Mouse (Mus musculus) liver, embryonic 13.5 days (tissue): ENCODE data around the gene Gm6583. TPM values are rescaled to one million over a fixed set of nuclear protein-coding genes. Genes with fewer than 3 reads are reported as not detected.

Experiments
- ATAC-seq: fragments of 200-750 bp; cut with Nextera tagmentation; 2 replicates; pipeline ENCODE4 v1.8.0; 2017; ENCODE audit warnings: low read depth, mild to moderate bottlenecking, moderate number of reproducible peaks, moderate library complexity
- DNase-seq: peaks from one replicate; pipeline ENCODE4 v3.0.0; 2022
- H3K27ac ChIP-seq: fragments of 300-500 bp; sonication (generic); 2 replicates; pipeline ENCODE4 v1.5.1; 2015; ENCODE audit warnings: moderate library complexity, mild to moderate bottlenecking, inconsistent platforms
- H3K27me3 ChIP-seq: fragments of 300-500 bp; sonication (generic); 2 replicates; pipeline ENCODE4 v1.6.1; 2015; ENCODE audit warnings: mild to moderate bottlenecking, inconsistent platforms
- H3K36me3 ChIP-seq: fragments of 300-500 bp; sonication (generic); 2 replicates; pipeline ENCODE4 v1.6.1; 2015; ENCODE audit warnings: mild to moderate bottlenecking, inconsistent platforms
- H3K4me1 ChIP-seq: fragments of 300-500 bp; sonication (generic); replicated peaks from 2 replicates; pipeline ENCODE4 v1.6.1; 2015; ENCODE audit warnings: inconsistent platforms
- H3K4me2 ChIP-seq: fragments of 300-500 bp; sonication (generic); 2 replicates; pipeline ENCODE4 v1.6.1; 2015; ENCODE audit warnings: inconsistent platforms, mild to moderate bottlenecking, moderate library complexity
- H3K4me3 ChIP-seq: fragments of 300-500 bp; sonication (generic); replicated peaks from 2 replicates; pipeline ENCODE4 v1.5.1; 2015; ENCODE audit warnings: mild to moderate bottlenecking, inconsistent platforms
- H3K9ac ChIP-seq: fragments of 300-500 bp; sonication (generic); 2 replicates; pipeline ENCODE4 v1.6.1; 2015; ENCODE audit warnings: mild to moderate bottlenecking, inconsistent platforms
- H3K9me3 ChIP-seq: fragments of 300-500 bp; sonication (generic); replicated peaks from 2 replicates; pipeline ENCODE4 v1.6.1; 2016; ENCODE audit warnings: inconsistent platforms
- WGBS: fragments of 180-500 bp; shearing (Covaris S2); methylation state at CpG from one replicate; pipeline ENCODE4 v1.1.7; 2015; ENCODE audit not compliant: insufficient replicate concordance; 5-methylcytosine and 5-hydroxymethylcytosine counted together
- polyA plus RNA-seq: library from polyadenylated mRNA; unstranded; fragments of >200 nt; fragmentation: Nextera tagmentation; extraction: Ambion mirVana; gene quantifications from 2 replicates; pipeline ENCODE4 v1.2.1, GENCODE M21; 2015

The Gm6583 gene
- polyA plus RNA-seq, 1 experiment from 2014 or later: 0.08 TPM

- ATAC-seq (peak; percentile 76), DNase-seq (no peak)
- 0% methylated on average over 24 of the region's 24 CpGs for WGBS
- H3K4me1 ChIP-seq: peaks cover 54% of the 10 kb centered on the region
- H3K4me3 ChIP-seq: peak overlapping the region; percentile 86
- no peaks in the 10 kb centered on the region for H3K9me3 ChIP-seq
- peaks cover 39% of the 10 kb centered on the region for H3K36me3 ChIP-seq
- peak overlapping the region; percentile 83 for H3K9ac ChIP-seq
- peak overlapping the region; percentile 74 for H3K4me2 ChIP-seq
- H3K27ac ChIP-seq: peak overlapping the region; percentile 76
- H3K27me3 ChIP-seq: no peaks in the 10 kb centered on the region
Observed at GRCm38 (mm10) chr5:112343205-112343595, 12.6 kb downstream of the Gm6583 start.

- peak within 1 kb of the TSS; percentile 76 for H3K27ac ChIP-seq
- 3% methylated on average over 47 of the region's 64 CpGs for WGBS
- H3K4me2 ChIP-seq: peak within 1 kb of the TSS; percentile 74
- DNase-seq: peak; percentile 76
- H3K27me3 ChIP-seq: no peaks in the 10 kb centered on the region
- peaks cover 54% of the 10 kb centered on the region for H3K4me1 ChIP-seq
- H3K36me3 ChIP-seq: peaks cover 42% of the 10 kb centered on the region
- H3K9me3 ChIP-seq: no peaks in the 10 kb centered on the region
- H3K4me3 ChIP-seq: peak within 1 kb of the TSS; percentile 86
- ATAC-seq: peak; percentile 66
- peak within 1 kb of the TSS; percentile 83 for H3K9ac ChIP-seq
Observed at GRCm38 (mm10) chr5:112342463-112343204, 13.2 kb downstream of the Gm6583 start, which contains the start of the genes Srrd and Hps4. Srrd (minus strand) TSS chr5:112343040. Hps4 (plus strand) TSS chr5:112343083.

- ATAC-seq: no peak
- peaks cover 27% of the 10 kb centered on the region for H3K4me1 ChIP-seq
- no peak overlapping the region for H3K4me3 ChIP-seq
- H3K27ac ChIP-seq: no peak overlapping the region
- H3K9ac ChIP-seq: no peak overlapping the region
- 67% methylated on average over 7 of the region's 7 CpGs for WGBS
- no peaks in the 10 kb centered on the region for H3K9me3 ChIP-seq
- H3K27me3 ChIP-seq: no peaks in the 10 kb centered on the region
- no peak for DNase-seq
- H3K36me3 ChIP-seq: peaks cover 62% of the 10 kb centered on the region
- no peak overlapping the region for H3K4me2 ChIP-seq
Observed at GRCm38 (mm10) chr5:112339215-112339614, 16.6 kb downstream of the Gm6583 start.

DNA sequence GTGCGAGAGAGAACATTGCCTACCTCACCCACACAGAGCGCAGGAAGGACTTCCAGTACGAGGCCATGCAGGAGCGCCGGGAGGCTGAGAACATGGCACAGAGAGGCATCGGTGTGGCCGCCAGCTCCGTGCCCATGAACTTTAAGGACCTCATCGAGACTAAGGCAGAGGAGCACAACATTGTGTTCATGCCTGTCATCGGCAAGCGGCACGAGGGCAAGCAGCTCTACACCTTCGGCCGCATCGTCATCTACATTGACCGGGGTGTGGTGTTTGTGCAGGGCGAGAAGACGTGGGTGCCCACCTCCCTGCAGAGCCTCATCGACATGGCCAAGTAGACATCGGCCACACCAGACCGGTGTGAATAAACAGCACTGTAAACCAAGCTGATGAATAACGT, 18.8 kb downstream of the Gm6583 start:
- Histone ChIP-seq H3K9me3 (no peaks in the 10 kb centered on the region), H3K27ac (no peak overlapping the region), H3K4me2 (no peak overlapping the region), H3K4me1 (peaks cover 11% of the 10 kb centered on the region), H3K27me3 (no peaks in the 10 kb centered on the region), H3K36me3 (peaks cover 84% of the 10 kb centered on the region), H3K4me3 (no peak overlapping the region), H3K9ac (no peak overlapping the region)
- ATAC-seq (no peak), DNase-seq (no peak)
- 85% methylated on average over 22 of the region's 22 CpGs for WGBS

- H3K4me3 ChIP-seq: no peak overlapping the region
- no peaks in the 10 kb centered on the region for H3K9me3 ChIP-seq
- H3K4me1 ChIP-seq: no peaks in the 10 kb centered on the region
- WGBS: 45% methylated on average over 2 of the region's 2 CpGs
- H3K27ac ChIP-seq: no peak overlapping the region
- no peaks in the 10 kb centered on the region for H3K27me3 ChIP-seq
- H3K36me3 ChIP-seq: peaks cover 95% of the 10 kb centered on the region
- peak; percentile 20 for DNase-seq
- H3K4me2 ChIP-seq: no peak overlapping the region
- ATAC-seq: 0 out of 2 replicates have a peak, but pooled peaks have one; percentile 11
- H3K9ac ChIP-seq: no peak overlapping the region
Observed at GRCm38 (mm10) chr5:112335473-112335872, 20.4 kb downstream of the Gm6583 start.

DNA sequence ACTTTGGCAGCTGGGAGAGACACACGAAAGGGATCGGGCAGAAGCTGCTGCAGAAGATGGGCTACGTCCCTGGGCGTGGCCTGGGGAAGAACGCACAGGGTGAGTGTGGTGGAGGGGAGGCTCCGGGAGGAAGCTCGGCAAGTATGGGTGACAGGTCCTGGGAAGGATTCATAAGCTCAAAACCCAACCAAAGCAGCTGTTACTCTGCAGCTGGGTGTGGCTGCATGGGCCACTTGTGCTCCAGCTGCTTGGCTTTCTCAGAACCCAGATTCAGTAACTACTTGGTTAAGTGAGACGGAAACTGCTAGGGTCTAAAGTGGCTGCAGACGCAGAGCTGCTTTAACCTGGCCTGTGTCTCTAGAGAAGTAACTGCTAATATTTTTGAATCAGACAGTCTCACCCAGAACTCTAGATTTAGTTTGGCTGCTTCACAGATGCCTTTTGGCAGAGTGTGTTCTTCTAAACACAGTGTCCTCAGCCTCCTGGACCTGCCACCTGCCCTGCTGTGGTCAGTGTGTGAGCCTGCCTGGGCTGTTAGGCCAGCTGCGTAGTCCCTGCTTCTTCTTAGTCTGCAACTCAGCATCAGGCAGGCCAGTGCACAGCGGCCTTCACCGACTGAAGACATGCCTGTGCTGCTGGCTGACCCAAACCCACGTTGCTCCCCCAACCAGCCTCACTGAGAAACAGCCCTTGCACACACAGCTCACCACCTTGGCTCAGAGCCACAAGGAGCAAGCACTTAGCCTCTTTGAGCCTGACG, 25.8 kb downstream of the Gm6583 start:
- peaks cover 76% of the 10 kb centered on the region for H3K36me3 ChIP-seq
- ATAC-seq (no peak), DNase-seq (no peak)
- H3K27ac ChIP-seq: no peak overlapping the region
- H3K4me1 ChIP-seq: peaks cover 26% of the 10 kb centered on the region
- H3K9me3 ChIP-seq: no peaks in the 10 kb centered on the region
- no peak overlapping the region for H3K4me3 ChIP-seq
- H3K27me3 ChIP-seq: no peaks in the 10 kb centered on the region
- no peak overlapping the region for H3K9ac ChIP-seq
- H3K4me2 ChIP-seq: no peak overlapping the region
- WGBS: 82% methylated on average over 14 of the region's 14 CpGs

GRCm38 (mm10) chr5:112327854-112328253, 28.0 kb downstream of the Gm6583 start:
- WGBS: 86% methylated on average over 15 of the region's 15 CpGs
- Histone ChIP-seq H3K27ac (no peak overlapping the region), H3K27me3 (no peaks in the 10 kb centered on the region), H3K36me3 (peaks cover 54% of the 10 kb centered on the region), H3K4me2 (peak overlapping the region; percentile 81; the same call in 1 of the 2 replicates), H3K4me3 (peak overlapping the region; percentile 99), H3K4me1 (peaks cover 39% of the 10 kb centered on the region), H3K9me3 (no peaks in the 10 kb centered on the region), H3K9ac (no peak overlapping the region)
- no peak for DNase-seq
- ATAC-seq: no peak

GRCm38 (mm10) chr5:112326446-112327009, 29.3 kb downstream of the Gm6583 start:
- under 1% methylated on average over 33 of the region's 33 CpGs for WGBS
- Histone ChIP-seq H3K9ac (peak overlapping the region; percentile 87), H3K4me3 (peak overlapping the region; percentile 99), H3K27ac (peak overlapping the region; percentile 83), H3K4me2 (peak overlapping the region; percentile 81), H3K27me3 (no peaks in the 10 kb centered on the region), H3K36me3 (peaks cover 41% of the 10 kb centered on the region), H3K4me1 (peaks cover 39% of the 10 kb centered on the region), H3K9me3 (no peaks in the 10 kb centered on the region)
- ATAC-seq: 0 out of 2 replicates have a peak, but pooled peaks have one; percentile 15
- DNase-seq: no peak

- Histone ChIP-seq H3K27me3 (no peaks in the 10 kb centered on the region), H3K4me3 (peak within 1 kb of the TSS; percentile 99), H3K9me3 (no peaks in the 10 kb centered on the region), H3K4me2 (peak within 1 kb of the TSS; percentile 81), H3K9ac (peak within 1 kb of the TSS; percentile 87), H3K27ac (peak within 1 kb of the TSS; percentile 83), H3K36me3 (peaks cover 34% of the 10 kb centered on the region), H3K4me1 (peaks cover 39% of the 10 kb centered on the region)
- ATAC-seq (peak; percentile 69), DNase-seq (peak; percentile 89)
- WGBS: 5% methylated on average over 48 of the region's 48 CpGs
Observed at GRCm38 (mm10) chr5:112325546-112326445, 30.0 kb downstream of the Gm6583 start, which contains the start of gene Tfip11. Tfip11 (plus strand) TSS chr5:112326358.

DNA sequence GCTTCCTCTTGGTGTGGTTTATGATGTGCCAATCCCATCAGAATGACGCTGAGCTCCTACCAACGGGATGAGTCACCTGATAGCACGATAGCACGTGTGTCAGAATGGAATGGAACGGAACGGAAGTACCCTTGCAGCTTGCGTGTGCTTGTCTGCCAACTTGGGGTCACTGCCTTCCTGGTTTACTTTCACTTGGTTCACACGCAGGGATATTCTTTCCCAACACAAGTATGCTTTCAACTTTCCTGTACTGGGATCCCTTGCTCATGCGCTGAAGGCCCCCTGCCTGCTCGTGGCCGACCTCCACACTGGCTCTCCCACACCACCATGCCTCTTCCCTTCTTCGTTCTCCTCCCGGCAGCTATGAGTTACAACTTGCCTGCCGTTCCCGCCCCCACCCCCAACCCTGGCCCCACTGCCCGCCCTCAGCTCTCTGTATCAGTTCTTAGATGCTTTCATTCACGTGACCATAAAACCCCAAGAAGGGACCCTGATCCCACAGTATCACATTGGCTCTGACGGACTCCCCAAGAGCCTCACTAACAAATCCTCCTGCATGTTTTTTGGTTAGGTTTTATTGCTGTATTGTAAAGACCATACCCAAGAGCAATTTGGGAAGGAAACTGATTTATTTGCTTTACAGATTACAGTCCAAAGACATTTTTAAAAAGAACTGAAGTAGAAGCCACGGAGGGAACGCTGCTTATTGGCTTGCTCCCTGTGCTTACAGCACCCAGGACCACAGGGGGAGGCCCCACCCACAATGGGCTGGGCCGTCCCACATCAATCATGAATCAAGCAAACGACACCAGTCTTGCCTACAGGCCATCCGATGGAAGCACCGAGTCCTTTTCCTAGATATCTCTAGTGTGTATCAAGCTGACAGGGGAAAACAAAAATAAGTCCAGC, 30.9 kb downstream of the Gm6583 start:
- peak; percentile 74 for DNase-seq
- Histone ChIP-seq H3K4me2 (peak overlapping the region; percentile 81), H3K9ac (peak overlapping the region; percentile 67), H3K27me3 (no peaks in the 10 kb centered on the region), H3K27ac (peak overlapping the region; percentile 83), H3K4me1 (peaks cover 45% of the 10 kb centered on the region), H3K9me3 (no peaks in the 10 kb centered on the region), H3K36me3 (peaks cover 25% of the 10 kb centered on the region), H3K4me3 (peak overlapping the region; percentile 99)
- peak; percentile 90 for ATAC-seq
- WGBS: 11% methylated on average over 24 of the region's 24 CpGs
